19 mouse cellular contexts compared by ENCODE assay signal in genomic region chr11:6108296-6108695, GRCm38 (mm10).
"Had no signal": no experiment of that assay in that cellular context is flagged by ENCODE, and none has a peak within 500 bp of the region (broad histone marks: within the 10 kb centered on the region; RNA-seq: fewer than 3 reads in every experiment).

No protein-coding gene starts in this region.

- H3K4me3 ChIP-seq: limb, embryonic 10.5 days; limb, embryonic 13.5 days; liver, embryonic 12.5 days; liver, embryonic 15.5 days; midbrain, embryonic 12.5 days; midbrain, embryonic 15.5 days; neural tube, embryonic 12.5 days; neural tube, embryonic 15.5 days; stomach, embryonic 15.5 days had no signal

- H3K27ac ChIP-seq: limb, embryonic 10.5 days; limb, embryonic 13.5 days; liver, embryonic 12.5 days; liver, embryonic 15.5 days; midbrain, embryonic 12.5 days; midbrain, embryonic 15.5 days; neural tube, embryonic 12.5 days; neural tube, embryonic 15.5 days; stomach, embryonic 15.5 days had no signal

- H3K9ac ChIP-seq: limb, embryonic 13.5 days; liver, embryonic 12.5 days; liver, embryonic 15.5 days; midbrain, embryonic 12.5 days; midbrain, embryonic 15.5 days; neural tube, embryonic 12.5 days; neural tube, embryonic 15.5 days; stomach, embryonic 15.5 days had no signal

- H3K9me3 ChIP-seq: limb, embryonic 10.5 days; limb, embryonic 13.5 days; liver, embryonic 12.5 days; liver, embryonic 15.5 days; midbrain, embryonic 12.5 days; midbrain, embryonic 15.5 days; neural tube, embryonic 12.5 days; neural tube, embryonic 15.5 days; stomach, embryonic 15.5 days had no signal

- H3K4me1 ChIP-seq: limb, embryonic 10.5 days; limb, embryonic 13.5 days; liver, embryonic 12.5 days; liver, embryonic 15.5 days; midbrain, embryonic 12.5 days; midbrain, embryonic 15.5 days; neural tube, embryonic 12.5 days; neural tube, embryonic 15.5 days; stomach, embryonic 15.5 days had no signal

- H3K27me3 ChIP-seq: limb, embryonic 13.5 days; liver, embryonic 12.5 days; liver, embryonic 15.5 days; midbrain, embryonic 12.5 days; midbrain, embryonic 15.5 days; neural tube, embryonic 12.5 days; neural tube, embryonic 15.5 days; stomach, embryonic 15.5 days had no signal

- ATAC-seq: liver, embryonic 12.5 days; midbrain, embryonic 15.5 days had no signal

- DNase-seq: kidney, adult 9 months; kidney, postnatal 14 days; kidney, postnatal 4 days; layer of hippocampus, postnatal 36 days; liver; lung, adult 2 months; lung, postnatal 14 days; lung, postnatal 4 days; retina, postnatal 1 day; spleen, adult 18-20 months had no signal

- H3K4me2 ChIP-seq: limb, embryonic 13.5 days; liver, embryonic 12.5 days; liver, embryonic 15.5 days; midbrain, embryonic 12.5 days; midbrain, embryonic 15.5 days; neural tube, embryonic 12.5 days; neural tube, embryonic 15.5 days; stomach, embryonic 15.5 days had no signal
